Mouse (Mus musculus) adipose tissue, adult 10 weeks (tissue): ENCODE measurements around the gene 1700125H20Rik. TPM values are rescaled to one million over a fixed set of nuclear protein-coding genes. Genes with fewer than 3 reads are reported as not detected.

Source experiments
- polyA plus RNA-seq: library from polyadenylated mRNA; stranded (reverse); fragments of 350-450 nt; fragmentation: Illumina TruSeq; extraction: RNeasy Lipid Tissue Mini Kit (QIAGEN cat#74804); gene quantifications from one replicate; pipeline ENCODE4 v1.2.3, GENCODE M21; 2014; ENCODE audit warnings: low read depth, low replicate concordance

1700125H20Rik gene
- polyA plus RNA-seq = 1.2 TPM

DNA sequence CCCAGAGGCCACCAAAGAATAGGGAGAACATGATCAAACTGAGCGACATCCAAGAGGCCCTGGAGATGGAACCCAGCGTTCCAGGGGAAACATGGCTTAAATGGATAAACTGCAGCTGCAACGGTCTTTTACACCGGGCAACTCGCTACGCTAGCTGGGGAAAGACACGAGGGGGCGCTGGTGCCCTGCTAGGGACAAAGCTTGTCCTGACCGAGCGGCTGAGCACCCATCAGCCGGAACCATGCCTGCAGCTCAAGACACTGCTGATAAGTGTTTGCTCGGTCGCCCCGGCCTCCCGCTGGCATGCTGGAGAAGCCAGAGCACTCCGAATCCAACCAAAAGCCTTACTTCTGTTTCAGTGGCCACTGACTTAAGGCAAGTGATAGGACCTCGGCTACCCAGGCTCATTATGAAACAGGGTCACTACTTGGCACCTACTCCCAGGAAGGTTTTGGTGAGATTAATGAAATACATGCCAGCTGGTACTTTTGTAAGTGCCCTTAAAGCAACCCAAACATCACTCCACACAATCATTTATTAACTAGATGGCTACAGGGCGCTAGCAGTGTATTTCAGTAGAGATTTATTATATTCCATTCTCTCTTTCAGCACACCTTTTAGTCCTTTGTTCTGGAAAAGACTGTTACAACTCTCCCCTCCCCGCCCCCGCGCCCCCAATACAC, at the start of gene 1700125H20Rik:
Gene 1700125H20Rik (plus strand): TSS at position 347 of the 683 bp plus-strand sequence.

DNA sequence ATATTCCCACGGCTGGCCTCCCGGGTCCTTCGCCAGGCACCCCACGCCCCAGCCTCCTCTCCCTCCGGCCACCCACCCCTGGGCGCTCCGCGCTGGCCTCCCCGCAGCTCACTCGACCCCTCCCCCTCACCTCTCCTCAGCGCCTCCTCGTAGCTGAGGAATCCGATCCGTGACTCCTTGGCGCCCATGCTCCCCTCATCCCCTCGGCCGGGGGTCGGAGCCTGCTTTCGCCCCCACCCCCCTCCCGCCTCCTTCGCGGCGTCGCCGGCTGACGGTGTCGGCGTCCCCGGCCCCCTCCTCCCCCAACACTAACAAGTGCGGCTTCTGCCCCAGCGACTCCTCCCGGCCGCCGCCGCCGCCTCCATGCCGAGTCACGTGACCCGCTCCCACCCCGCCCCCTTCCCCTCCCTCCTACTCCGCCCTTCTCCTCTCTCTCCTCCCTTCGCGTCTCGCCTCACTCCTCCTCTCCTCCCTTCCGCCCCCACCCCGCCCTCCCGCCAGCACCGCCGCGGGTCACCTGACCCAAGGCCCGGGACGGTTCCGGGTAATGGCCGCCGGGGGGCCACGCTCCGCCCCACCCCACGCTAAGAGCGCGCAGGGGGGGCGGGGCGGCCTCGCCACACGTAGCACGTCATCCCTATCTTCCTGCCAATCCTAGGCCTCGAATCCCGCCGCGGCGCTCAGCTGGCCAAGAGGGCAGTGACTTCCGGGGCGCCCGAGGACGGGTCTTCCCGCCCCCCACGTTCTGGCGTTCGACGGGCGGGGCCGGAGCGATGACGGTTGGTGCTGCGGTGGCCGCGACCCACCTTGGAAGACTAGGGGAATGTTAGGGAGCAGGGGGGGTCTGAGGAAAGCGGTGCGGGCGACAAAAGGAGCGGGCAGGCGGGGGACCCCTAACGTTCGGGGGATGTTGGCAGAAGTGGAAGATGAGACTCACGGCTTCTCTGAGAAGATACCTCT, 30.3 kb upstream of the 1700125H20Rik start, which contains the start of gene Usp32:
Gene Usp32 (minus strand): TSS at position 581 of the 960 bp plus-strand sequence.

Other genes with a start within 250 kb of the 1700125H20Rik start
- gene Car4, start 212.6 kb upstream of the 1700125H20Rik start, polyA plus RNA-seq = 124 TPM
- gene Usp32, start 30.2 kb upstream of the 1700125H20Rik start, polyA plus RNA-seq = 14.4 TPM
- 19.4 TPM for gene Appbp2, start 64.7 kb downstream of the 1700125H20Rik start, polyA plus RNA-seq
- 11.3 TPM for gene Ppm1d, start 140.8 kb downstream of the 1700125H20Rik start, polyA plus RNA-seq
- 41.7 TPM for gene Bcas3, start 182.8 kb downstream of the 1700125H20Rik start, polyA plus RNA-seq